Mouse (Mus musculus) left cerebral cortex, postnatal 36 days (tissue): Measurements from ENCODE around the gene 4933424G06Rik. TPM values are rescaled to one million over a fixed set of nuclear protein-coding genes. Genes with fewer than 3 reads are reported as not detected.
A peak's percentile ranks its signal among the peaks of the same experiment; 100 is the strongest.

ENCODE experiments used
- DNase-seq, 2 experiments: peaks; one replicate each; pipeline ENCODE4 v3.0.0; 2021 to 2022; ENCODE audit warnings: low spot score in 2 of 2, mixed read lengths in 1 of 2
- intact Hi-C: fragments of 180-260 bp; cut with DNase I; formaldehyde crosslinking; loops from one replicate; pipeline ENCODE4 v1.15.1; 2025
- total RNA-seq, 2 experiments: library from RNA; stranded (reverse); gene quantifications; 2 replicates each; pipeline ENCODE4 v1.2.3; 2021

The 4933424G06Rik gene
- total RNA-seq, 2 experiments from 2014 or later: 1.1 to 2.6 TPM

DNA sequence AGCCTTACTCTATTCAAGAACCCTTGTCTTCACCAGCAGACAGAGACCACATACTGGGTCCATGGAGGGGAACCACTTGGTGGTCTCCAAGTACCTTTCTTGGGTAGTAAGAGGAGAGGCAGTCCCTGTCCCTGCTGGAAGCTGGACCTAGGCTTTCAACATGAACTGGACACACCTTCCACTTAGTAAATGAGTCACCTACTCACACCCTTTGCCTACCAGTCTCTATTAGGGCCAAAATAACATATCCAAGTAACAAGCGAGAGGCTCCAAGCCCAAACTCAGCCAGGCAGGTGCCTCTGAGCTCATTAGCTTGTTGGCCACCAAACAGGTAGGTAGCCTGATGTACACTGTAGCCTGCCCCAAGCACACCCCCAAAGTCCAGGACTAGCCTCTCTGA is 1.3 kb upstream of the 4933424G06Rik start:
- DNase-seq: no peak
- intact Hi-C loops: no loop called here

DNA sequence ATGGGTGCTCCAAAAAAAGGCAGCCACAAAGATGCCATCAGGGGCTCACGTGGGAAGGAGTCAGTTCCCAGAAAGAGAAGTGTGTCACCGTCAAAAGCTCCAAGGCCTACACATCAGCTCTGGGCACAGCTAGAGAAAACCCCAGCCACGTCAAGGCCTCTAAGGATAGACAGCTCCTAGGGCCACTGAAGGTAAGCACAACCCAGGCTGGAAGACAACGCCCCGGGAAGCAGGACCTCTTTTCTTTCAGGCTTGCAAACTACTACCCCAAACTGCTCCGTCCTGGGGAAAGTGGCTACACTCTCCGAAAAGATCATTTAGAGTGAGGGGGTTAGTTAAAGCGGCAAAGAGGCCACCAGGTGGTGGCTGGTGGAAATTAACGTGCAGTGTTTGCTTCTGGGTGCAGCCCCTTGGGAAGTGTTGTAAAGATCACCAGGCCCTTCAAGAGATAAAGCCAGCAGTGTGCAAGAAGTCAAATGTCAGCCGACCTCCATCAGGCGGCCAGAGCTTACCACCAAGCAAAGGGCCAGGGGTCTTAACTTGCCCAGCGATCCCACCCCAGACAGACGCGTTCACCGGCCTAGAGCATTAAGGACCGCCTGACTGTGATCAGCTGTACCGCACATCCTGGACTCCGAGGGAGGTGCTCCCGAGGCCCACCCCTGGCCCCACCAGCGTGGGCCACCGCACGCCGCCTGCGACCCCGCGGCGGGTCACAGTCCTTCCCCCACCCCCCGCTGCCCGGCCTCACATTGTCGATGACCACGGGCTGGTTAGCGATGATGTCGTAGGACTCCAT is 695 bp upstream of the 4933424G06Rik start:
- intact Hi-C loops: no loop called here
- peak; percentile 44 to 47 for DNase-seq

DNA sequence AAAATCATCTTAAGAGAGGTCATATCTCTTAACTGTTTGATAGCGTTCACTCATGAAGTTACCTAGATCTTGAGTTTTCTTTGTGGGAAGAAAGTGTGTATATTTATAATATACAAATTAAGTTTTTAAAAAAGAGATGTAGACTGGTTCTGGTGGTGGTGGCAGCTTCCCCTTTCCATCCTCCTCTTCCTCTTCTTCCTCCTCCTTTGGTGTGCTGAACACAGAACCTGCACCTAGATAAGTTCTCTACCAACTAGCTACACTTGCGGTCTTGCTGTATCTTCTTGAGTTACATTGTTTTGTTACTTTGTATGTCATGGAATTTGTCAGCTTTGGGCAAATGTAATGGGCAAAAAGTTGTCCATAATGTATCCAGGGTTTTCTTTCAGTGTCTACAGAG is 1.2 kb downstream of the 4933424G06Rik start:
- intact Hi-C loops: no loop called here
- DNase-seq: no peak

- no peak for DNase-seq
- intact Hi-C loops: no loop called here
Measured at GRCm38 (mm10) chr1:36714311-36714710, 4.4 kb downstream of the 4933424G06Rik start, which contains the start of gene Actr1b. Gene Actr1b (minus strand): TSS chr1:36714422.

- intact Hi-C loops: no loop called here
- no peak for DNase-seq
Measured at GRCm38 (mm10) chr1:36718786-36719185, 8.8 kb downstream of the 4933424G06Rik start.

DNA sequence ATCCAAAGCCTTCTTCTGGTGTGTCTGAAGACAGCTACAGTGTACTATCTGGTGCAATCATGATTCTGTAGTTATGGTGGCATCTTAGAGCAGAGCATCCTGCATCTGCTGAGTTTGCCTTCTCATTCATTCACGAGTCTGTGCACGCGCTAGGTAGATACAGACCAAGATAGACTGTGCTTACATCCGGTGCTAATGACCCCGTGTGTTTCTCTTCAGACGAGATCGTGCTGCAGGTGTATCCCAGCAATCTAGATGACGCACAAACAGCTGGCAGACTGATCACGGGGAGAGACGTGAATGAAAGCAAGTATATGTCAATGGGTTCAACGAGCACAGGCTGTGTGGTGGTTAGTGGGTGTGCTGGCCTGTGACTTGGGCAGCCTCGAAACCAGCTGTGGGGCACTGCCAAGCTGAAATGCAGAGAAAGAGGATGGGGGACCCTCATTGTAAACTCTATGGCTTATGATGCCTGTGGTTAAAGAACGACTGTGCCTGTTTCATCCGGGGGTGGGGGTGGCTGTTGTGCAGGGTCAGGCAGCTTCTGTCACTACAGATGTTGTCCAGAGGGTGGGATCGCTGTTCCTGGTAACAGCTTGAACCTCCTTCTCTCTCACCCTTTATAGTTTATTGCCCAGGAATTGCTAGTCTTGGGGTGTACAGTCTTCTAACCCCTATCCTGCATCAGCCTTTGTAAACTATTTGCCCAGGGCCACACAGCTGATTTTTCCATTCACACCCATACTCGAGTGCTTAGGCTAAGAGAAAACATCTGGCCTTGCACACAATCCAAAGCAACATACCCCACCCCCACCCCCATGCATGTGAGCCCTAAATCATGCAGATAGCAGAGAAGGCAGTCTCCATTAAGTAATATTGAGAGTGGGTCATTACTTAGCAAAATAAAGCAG is 13.5 kb downstream of the 4933424G06Rik start:
- intact Hi-C loops: no loop called here
- DNase-seq: no peak

GRCm38 (mm10) chr1:36724057-36724431 is 14.1 kb downstream of the 4933424G06Rik start:
- intact Hi-C loops: no loop called here
- DNase-seq: no peak

GRCm38 (mm10) chr1:36737300-36737699 is 27.4 kb downstream of the 4933424G06Rik start:
- intact Hi-C loops: loop anchor here (2.0 kb wide), 1 partner anchor 514 kb away; no protein-coding TSS in a partner anchor
- peak; percentile 75 to 80 for DNase-seq

DNA sequence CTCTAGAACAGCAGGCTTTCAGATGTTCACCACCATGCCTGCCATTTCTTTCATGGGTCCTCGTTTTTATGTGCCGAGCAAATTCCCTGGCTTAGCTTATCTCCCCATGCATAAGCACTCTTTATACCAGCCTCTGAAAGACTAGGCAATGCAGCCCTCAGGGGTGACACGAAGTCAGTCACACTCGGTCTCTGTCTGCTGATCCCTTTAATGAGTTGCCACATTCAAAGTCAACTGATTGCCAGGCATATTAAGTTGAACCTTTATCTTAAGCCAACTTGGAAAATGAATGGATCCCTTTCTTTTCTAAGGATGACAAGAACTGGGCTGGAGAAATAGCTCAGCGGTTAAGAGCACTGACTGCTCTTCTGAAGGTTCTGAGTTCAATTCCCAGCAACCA is 29.3 kb downstream of the 4933424G06Rik start:
- intact Hi-C loops: no loop called here
- DNase-seq: no peak

DNA sequence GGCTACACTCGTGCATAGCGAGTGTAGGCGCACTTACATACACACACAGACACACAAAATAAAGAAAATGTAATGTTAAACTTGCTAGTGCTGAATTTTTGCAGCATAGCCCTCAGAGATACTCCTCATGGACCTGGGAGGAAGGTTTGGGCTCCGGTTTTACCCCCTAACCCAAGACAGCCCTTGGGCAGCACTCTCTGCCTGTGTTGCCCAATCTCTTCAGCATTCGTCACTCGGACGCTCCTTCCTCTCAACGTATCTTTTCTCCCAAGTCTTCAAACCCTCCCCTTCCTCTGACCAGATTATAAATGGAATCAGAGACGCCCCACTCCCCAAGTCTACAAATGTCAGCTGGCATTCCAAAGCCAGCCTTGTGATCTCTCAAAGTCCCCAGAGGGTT is 33.1 kb downstream of the 4933424G06Rik start:
- intact Hi-C loops: no loop called here
- DNase-seq: no peak

DNA sequence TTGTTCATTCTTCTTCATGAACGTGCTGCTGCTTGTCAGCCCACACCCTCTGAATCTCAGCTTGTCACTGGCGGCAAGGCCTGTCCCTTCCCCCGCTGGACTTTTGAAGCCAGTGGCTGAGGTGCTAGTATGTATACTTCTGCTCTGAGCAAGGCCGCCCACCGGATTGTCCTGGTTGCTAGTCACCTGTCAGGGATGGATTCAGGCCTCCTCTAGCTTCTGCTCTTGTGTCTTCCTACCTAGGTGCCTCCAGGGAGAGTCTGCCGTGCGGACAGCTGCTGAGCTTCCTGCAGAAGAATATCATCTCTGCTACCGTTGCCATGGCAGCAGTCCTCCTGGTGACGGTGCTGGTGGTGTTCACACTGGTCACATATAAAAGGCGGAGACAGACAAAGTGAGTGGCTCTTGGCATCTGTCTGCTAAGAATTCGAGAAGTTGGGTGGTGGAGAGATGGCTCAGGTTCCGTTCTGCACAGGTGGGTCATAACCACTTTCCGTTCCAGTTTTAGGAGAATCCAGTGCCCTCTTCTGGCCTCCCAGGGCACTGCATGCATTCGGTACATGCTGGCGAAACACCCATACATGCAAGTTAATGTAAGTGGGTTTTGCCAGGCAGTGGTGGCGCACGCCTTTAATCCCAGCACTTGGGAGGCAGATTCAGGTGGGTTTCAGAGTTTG is 34.5 kb downstream of the 4933424G06Rik start:
- intact Hi-C loops: no loop called here
- peak; percentile 79 for DNase-seq

DNA sequence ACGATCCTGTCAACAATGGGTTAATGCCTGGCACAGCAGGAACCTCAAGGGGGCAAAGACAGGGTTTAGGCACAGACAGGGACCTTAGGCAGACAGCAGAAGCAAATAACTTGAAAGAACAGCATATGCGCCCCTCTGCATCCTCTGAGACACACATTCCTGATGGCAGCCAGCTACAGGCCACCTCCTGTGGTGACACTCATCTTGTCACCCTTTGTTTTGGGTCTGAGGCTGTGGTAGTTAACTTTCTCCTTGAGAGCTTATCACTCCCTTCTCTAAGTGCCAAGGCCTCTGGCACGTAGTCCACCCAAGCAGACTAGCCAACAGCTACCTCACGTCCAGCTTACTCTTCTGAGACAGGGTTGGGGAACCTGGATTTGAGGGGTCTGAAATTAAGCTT is 35.7 kb downstream of the 4933424G06Rik start:
- DNase-seq: no peak

DNA sequence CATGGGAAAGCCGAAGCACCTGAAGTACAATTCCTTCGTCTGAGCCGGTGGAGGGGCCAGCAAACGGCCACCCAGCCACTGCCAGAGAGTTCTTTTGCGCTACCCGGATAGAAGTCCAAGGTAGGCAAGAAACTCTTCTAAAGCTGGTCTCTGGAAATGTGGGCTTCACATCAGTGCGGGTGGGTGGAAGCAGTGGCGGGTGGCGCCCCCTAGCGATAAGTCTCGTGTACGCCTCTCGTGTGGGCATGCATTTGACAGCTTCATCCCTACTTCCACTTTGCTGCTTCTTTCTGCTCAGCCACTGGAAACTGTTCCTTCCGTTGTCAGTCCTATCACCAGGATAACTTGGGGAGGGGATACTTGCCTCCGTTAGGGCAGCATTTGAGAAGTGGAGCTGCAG is 36.5 kb downstream of the 4933424G06Rik start:
- intact Hi-C loops: no loop called here
- DNase-seq: no peak

More for the DNA sequence above, 35.7 kb downstream of the 4933424G06Rik start:
- intact Hi-C loops: no loop called here

DNA sequence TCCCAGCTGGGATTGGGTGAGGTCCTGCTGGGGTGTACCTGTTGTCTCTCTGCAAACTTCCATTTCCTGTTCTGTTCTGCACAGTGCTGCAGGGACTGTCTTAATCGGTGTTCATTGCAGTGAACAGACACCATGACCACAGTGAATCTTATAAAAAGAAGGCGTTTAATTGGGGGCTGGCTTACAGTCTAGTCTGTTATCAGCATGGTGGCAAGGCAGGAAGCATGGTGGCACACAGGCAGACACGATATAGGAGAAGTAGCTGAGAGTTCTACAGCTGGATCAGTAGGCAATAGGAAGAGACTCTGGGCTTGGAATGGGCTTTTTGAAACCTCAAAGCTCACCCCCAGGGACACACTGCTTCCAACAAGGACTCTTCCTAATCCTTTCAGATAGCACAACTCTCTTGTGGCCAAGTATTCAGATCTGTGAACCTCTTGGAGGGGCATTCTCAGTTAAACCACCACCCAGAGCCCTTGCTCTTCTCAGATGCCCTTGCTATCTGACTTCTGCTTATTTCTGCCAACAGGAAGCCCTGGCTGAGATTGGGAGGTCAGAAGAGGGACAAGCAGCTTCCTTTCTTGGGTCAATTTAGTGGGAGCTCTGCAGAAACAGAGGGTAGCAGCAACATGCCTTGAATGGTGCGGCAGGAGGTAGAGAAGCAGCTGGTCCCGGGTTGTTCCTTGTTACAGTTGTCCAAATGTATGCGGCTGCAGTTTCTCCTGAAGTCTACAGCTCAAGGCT is 44.2 kb downstream of the 4933424G06Rik start:
- intact Hi-C loops: no loop called here
- no peak for DNase-seq

DNA sequence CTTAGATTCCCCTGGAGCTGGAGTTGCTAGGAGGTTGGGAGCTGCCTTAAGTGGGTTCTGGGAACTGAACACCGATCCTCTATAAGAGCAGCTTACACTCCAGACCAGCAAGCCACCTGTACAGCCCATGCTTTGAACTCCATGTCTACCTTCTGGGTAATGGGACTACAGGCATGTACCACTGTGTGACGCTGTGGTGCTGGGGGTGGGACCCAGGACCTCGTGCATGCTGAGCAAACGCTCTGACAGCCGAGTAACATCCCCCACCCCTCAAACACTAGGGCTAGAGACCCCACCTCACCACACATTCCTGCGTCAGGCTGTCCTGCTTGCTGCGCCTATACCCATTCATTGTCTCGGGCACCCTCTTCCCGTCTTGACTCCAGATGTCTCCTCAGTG is 48.6 kb downstream of the 4933424G06Rik start:
- no peak for DNase-seq
- intact Hi-C loops: no loop called here

DNA sequence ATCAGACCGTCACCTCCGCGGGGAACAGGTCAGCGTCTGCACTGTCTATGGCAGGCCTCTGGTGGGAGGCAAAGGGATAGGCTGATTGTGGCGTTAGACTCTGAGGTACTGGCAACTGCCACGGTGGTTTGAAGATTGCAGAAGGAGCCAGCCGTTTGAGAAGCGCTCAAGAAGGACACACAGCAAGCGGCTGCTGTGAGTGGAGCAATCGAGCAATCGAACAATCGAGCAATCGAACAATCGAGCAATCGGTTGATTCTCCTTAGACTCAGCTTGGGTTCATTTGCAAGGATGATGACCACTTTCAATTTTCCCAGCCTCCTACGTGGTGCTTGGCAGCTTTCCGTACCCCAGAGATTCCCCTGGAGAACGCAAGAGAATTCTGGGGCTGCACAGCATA is 49.1 kb downstream of the 4933424G06Rik start:
- intact Hi-C loops: no loop called here
- no peak for DNase-seq

- intact Hi-C loops: no loop called here
- DNase-seq: no peak
Measured at GRCm38 (mm10) chr1:36760401-36760800, 50.5 kb downstream of the 4933424G06Rik start.

- DNase-seq: no peak
- intact Hi-C loops: no loop called here
Measured at GRCm38 (mm10) chr1:36761061-36761460, 51.1 kb downstream of the 4933424G06Rik start.

GRCm38 (mm10) chr1:36761568-36761967 is 51.6 kb downstream of the 4933424G06Rik start, which contains the start of gene Zap70:
Gene Zap70 (plus strand): TSS chr1:36761798.
- intact Hi-C loops: no loop called here
- DNase-seq: no peak
